Mouse (Mus musculus) A20 (cell line): ENCODE data around the gene Cdk6.

Experiments
- DNase-seq: peaks from one replicate; pipeline ENCODE4 v3.0.0-alpha.2; 2011; ENCODE audit warnings: low read depth, low spot score

The Cdk6 gene

DNA sequence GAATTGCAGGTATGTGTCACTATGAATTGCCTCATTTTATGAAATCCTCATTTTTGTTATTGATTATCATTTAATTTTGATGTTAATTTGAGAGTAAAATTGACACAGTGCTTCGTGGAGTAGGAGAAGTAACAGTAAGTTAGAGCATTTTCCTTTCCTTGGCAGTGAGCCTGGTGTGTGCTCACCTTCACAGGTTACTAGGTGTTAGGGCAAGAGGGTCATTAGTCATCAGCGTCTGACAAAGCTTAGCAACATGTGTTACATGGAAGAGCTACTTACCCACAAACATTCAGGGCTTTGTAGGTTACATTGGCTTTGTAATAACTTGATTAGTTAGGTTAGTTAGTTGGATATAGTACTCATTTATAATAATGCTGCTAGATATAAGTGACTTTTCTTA is 212.9 kb downstream of the Cdk6 start:
- no peak for DNase-seq

DNA sequence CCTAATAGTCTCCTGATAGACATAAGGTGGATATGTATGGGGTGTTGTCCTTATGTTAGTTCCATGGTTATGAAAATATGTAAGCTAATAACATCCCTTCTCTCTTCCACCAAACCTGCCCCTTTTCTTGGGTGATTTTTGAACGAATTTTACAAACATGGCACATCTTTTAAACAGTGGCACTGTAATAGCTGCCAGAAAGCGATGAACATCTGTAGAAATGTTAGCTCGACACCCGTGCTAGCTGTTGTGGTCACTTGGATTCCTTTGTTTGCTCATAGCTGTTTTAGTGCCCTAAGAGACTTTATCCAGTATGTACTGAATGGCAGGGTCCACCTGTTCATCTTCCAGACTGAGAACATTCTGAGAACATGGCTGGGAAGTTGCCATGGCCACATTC is 230.0 kb downstream of the Cdk6 start, which contains the start of gene 1700109H08Rik:
TSS of gene 1700109H08Rik (plus strand) at position 301 of the 400 bp plus-strand sequence.
- no peak for DNase-seq

GRCm38 (mm10) chr5:3574825-3575224 is 233.5 kb downstream of the Cdk6 start:
- no peak for DNase-seq

GRCm38 (mm10) chr5:3577939-3578338 is 236.7 kb downstream of the Cdk6 start:
- no peak for DNase-seq

DNA sequence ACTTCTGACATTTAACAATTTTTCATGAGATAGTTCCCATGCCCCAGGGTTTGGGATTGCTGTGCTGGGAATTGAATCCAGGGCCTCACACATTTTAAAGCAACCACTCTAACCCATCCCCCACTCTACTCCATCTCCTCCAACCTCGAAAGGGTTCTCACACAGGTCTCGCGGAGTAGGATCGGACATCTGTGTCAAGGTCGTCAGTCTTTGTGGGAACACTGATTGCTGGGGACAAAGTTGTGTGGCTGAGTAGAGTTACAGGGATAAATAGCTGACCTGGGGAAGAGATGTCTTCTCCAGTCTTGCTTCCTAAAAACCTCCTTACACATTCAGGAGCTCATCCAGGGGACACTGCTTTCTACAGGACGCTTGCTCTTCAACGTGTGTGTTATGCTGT is 237.8 kb downstream of the Cdk6 start:
- DNase-seq = no peak
